22 mouse cellular contexts compared by ENCODE assay signal in genomic region chr12:53277393-53277792, GRCm38 (mm10). TPM values are rescaled to one million over a fixed set of nuclear protein-coding genes. Genes with fewer than 3 reads are reported as not detected.
"Had no signal": no experiment of that assay in that cellular context is flagged by ENCODE, and none has a peak within 500 bp of the region (broad histone marks: within the 10 kb centered on the region; RNA-seq: fewer than 3 reads in every experiment).

No protein-coding gene starts in this region.

- H3K36me3 ChIP-seq: lung, embryonic 15.5 days; midbrain, embryonic 13.5 days; midbrain, embryonic 15.5 days; neural tube, embryonic 13.5 days; neural tube, embryonic 15.5 days had no signal

- H3K9ac ChIP-seq: liver, postnatal 0 days; lung, embryonic 15.5 days; midbrain, embryonic 13.5 days; midbrain, embryonic 15.5 days; neural tube, embryonic 13.5 days; neural tube, embryonic 15.5 days had no signal

- H3K4me3 ChIP-seq: lung, embryonic 15.5 days; megakaryocyte, embryonic 14.5 days; midbrain, embryonic 13.5 days; midbrain, embryonic 15.5 days; myocyte; neural tube, embryonic 13.5 days; neural tube, embryonic 15.5 days had no signal

- DNase-seq: liver, postnatal 0 days; lung, adult 2 months; lung, postnatal 14 days; lung, postnatal 36 days; retina, postnatal 1 day; right cerebral cortex, adult 18-20 months; right cerebral cortex, postnatal 25 days; right cerebral cortex, postnatal 4 days; spleen, adult 18-20 months; thymus, adult 18-20 months; thymus, postnatal 14 days; thymus, postnatal 36 days had no signal

- ATAC-seq: liver, postnatal 0 days; lung, postnatal 0 days; midbrain, embryonic 13.5 days; midbrain, embryonic 15.5 days had no signal

- H3K4me2 ChIP-seq: lung, embryonic 15.5 days; midbrain, embryonic 11.5 days; midbrain, embryonic 13.5 days; midbrain, embryonic 15.5 days; neural tube, embryonic 13.5 days; neural tube, embryonic 15.5 days had no signal

- H3K27me3 ChIP-seq: lung, embryonic 15.5 days; megakaryocyte, embryonic 14.5 days; midbrain, embryonic 13.5 days; midbrain, embryonic 15.5 days; neural tube, embryonic 13.5 days; neural tube, embryonic 15.5 days had no signal

- H3K27ac ChIP-seq: lung, embryonic 15.5 days; macrophage; midbrain, embryonic 13.5 days; midbrain, embryonic 15.5 days; neural tube, embryonic 13.5 days; neural tube, embryonic 15.5 days had no signal

- H3K4me1 ChIP-seq: lung, embryonic 15.5 days; megakaryocyte, embryonic 14.5 days; midbrain, embryonic 15.5 days; neural tube, embryonic 13.5 days; neural tube, embryonic 15.5 days had no signal

- H3K9me3 ChIP-seq: lung, embryonic 15.5 days; megakaryocyte, embryonic 14.5 days; midbrain, embryonic 13.5 days; midbrain, embryonic 15.5 days; neural tube, embryonic 13.5 days; neural tube, embryonic 15.5 days had no signal

RNA-seq across cellular contexts. Expression of gene Npas3, which starts 28.9 kb away (rescaled TPM):
- polyA plus RNA-seq: macrophage had no signal
